Mouse (Mus musculus): ENCODE measurements at regions not wholly inside any gene's neighbourhood (a gene's known extent, or its start where the extent isn't known, plus 50 kb on each side); places are given as distances from the start of the nearest gene placed in this dataset.

- in situ Hi-C loops (cut with MboI; ENCODE audit: low pct_unique_long_range_greater_than_20kb in 1 of 2, low sequenced_read_pairs in 2 of 2, unreplicated experiment in 1 of 2) = no loop called here
Observed at GRCm38 (mm10) chr11:117538732-117539131, 54.6 kb downstream of the Gm11733 start.

DNA sequence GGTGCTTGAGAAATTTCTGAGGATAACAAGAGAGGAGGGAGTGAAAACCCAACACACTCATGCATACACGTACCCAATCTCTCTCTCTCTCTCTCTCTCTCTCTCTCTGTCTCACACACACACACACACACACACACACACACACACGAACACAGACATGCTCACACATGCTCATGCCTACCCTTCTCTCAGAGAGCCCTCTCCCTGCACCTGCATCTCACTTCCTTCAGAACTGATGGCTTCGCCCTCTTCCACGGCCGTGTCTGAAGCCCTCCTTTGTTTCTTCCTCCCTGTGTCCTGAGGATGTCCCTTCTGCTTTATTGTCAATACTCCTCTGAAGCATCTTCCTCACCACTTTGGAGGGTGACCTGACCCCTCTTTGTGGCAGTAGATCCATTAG, 56.4 kb downstream of the Gm11733 start:
- in situ Hi-C loops (cut with MboI; ENCODE audit: low pct_unique_long_range_greater_than_20kb in 1 of 2, low sequenced_read_pairs in 2 of 2, unreplicated experiment in 1 of 2) = no loop called here

GRCm38 (mm10) chr11:117541205-117541884, 57.2 kb downstream of the Gm11733 start:
- in situ Hi-C loops (cut with MboI; ENCODE audit: low pct_unique_long_range_greater_than_20kb in 1 of 2, low sequenced_read_pairs in 2 of 2, unreplicated experiment in 1 of 2) = no loop called here

- in situ Hi-C loops (cut with MboI; ENCODE audit: low pct_unique_long_range_greater_than_20kb in 1 of 2, low sequenced_read_pairs in 2 of 2, unreplicated experiment in 1 of 2) = no loop called here
Observed at GRCm38 (mm10) chr11:117543191-117543590, 59.0 kb downstream of the Gm11733 start.

GRCm38 (mm10) chr11:117544507-117544906, 60.3 kb downstream of the Gm11733 start:
- in situ Hi-C loops (cut with MboI; ENCODE audit: low pct_unique_long_range_greater_than_20kb in 1 of 2, low sequenced_read_pairs in 2 of 2, unreplicated experiment in 1 of 2) = no loop called here

- in situ Hi-C loops (cut with MboI; ENCODE audit: low pct_unique_long_range_greater_than_20kb in 1 of 2, low sequenced_read_pairs in 2 of 2, unreplicated experiment in 1 of 2) = no loop called here
Observed at GRCm38 (mm10) chr11:117544926-117545325, 60.8 kb downstream of the Gm11733 start.

- in situ Hi-C loops (cut with MboI; ENCODE audit: low pct_unique_long_range_greater_than_20kb in 1 of 2, low sequenced_read_pairs in 2 of 2, unreplicated experiment in 1 of 2) = no loop called here
Observed at GRCm38 (mm10) chr11:117551926-117552325, 67.8 kb downstream of the Gm11733 start.

DNA sequence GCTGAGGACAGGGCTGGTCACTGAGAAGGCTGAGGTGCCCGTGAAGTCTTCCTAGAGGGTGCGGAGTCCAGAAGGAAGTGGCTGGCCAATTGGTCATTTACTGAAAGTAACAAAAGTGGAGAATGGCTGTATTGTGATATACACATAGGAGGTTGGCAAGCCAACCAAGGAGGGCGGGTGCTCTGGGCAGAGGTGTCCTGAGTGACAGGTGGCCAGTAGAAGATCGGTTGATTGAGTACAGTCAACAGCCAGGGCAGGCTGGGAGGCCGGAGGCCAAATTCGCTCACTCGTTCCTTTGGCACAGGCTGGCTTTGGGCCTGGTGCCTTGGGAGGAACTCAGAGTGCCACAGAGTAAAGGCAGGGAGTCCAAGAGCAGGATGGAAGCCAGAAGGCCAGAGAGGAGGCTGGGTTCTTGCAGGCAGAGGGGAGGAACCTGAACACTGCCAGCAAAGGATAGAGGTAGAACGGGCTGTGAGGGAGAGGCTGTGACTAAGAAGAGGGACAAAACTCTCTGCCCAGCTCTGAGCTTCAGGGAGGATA, 68.3 kb downstream of the Gm11733 start:
- in situ Hi-C loops (cut with MboI; ENCODE audit: low pct_unique_long_range_greater_than_20kb in 1 of 2, low sequenced_read_pairs in 2 of 2, unreplicated experiment in 1 of 2) = no loop called here

GRCm38 (mm10) chr11:117554111-117554510, 69.9 kb downstream of the Gm11733 start:
- in situ Hi-C loops (cut with MboI; ENCODE audit: low pct_unique_long_range_greater_than_20kb in 1 of 2, low sequenced_read_pairs in 2 of 2, unreplicated experiment in 1 of 2) = no loop called here

- in situ Hi-C loops (cut with MboI; ENCODE audit: low pct_unique_long_range_greater_than_20kb in 1 of 2, low sequenced_read_pairs in 2 of 2, unreplicated experiment in 1 of 2) = no loop called here
Observed at GRCm38 (mm10) chr11:117557474-117558381, 73.6 kb downstream of the Gm11733 start.

- in situ Hi-C loops (cut with MboI; ENCODE audit: low pct_unique_long_range_greater_than_20kb in 1 of 2, low sequenced_read_pairs in 2 of 2, unreplicated experiment in 1 of 2) = no loop called here
Observed at GRCm38 (mm10) chr11:117559839-117560238, 75.7 kb downstream of the Gm11733 start.

DNA sequence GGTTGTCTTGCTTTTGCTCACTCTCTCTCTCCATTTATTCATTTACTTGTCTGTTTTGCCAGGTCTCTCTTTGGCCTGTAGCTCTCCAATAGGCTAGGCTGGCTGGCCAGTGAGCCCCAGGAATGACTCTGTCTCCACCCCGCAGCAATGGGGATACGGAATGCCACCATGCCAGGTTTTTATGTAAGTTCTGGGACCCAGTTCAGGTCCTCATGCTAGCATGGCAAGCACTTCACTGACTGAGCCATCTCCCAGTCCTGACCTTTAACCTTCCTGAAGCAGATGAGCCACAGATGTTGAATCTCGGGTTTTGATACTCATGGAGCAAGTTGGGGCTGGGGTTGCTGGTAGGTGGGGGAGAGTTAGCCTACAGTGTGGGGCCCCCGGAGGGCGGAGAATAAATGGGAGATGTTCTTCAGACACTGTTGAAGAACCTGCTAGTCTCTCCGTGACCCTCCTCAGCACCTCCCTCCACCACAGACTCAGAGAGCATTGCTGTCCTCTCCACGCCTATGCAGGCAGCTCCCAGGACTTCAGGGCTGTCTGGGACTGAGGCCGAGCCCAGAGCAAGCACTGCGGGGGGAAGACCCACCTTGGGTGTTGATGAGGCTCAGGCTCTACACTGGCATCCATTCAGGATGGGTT, 83.9 kb downstream of the Gm11733 start:
- in situ Hi-C loops (cut with MboI; ENCODE audit: low pct_unique_long_range_greater_than_20kb in 1 of 2, low sequenced_read_pairs in 2 of 2, unreplicated experiment in 1 of 2) = no loop called here

- in situ Hi-C loops (cut with MboI; ENCODE audit: low pct_unique_long_range_greater_than_20kb in 1 of 2, low sequenced_read_pairs in 2 of 2, unreplicated experiment in 1 of 2) = no loop called here
Observed at GRCm38 (mm10) chr11:117568606-117568991, 84.4 kb downstream of the Gm11733 start.

DNA sequence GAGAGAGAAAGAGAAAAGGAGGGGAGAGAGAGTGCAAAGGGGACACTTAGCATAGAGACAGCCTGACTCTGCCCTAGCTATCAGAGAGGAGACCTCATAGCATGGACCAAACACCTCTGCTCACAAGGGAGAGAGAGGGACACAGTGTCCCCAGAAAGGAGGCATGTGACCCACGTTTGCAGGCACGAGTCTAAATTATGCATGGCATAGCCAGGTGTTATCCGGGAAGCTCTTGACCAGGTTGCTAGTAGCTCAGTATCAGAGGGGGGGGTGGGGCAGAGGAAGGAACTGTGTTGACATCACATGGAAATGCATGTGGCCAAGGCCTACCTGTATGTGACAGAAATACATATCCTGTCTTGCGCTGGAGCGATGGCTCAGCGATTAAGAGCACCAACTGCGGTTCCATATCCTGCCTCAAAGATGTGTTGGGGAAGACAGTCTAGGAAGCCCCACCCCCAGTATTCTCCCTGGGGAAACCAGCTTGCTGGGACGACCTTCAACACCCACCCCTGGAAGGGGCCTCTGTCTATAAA, 84.5 kb upstream of the Tnrc6c start:
- in situ Hi-C loops (cut with MboI; ENCODE audit: low pct_unique_long_range_greater_than_20kb in 1 of 2, low sequenced_read_pairs in 2 of 2, unreplicated experiment in 1 of 2) = no loop called here

GRCm38 (mm10) chr11:117571858-117572257, 82.2 kb upstream of the Tnrc6c start:
- in situ Hi-C loops (cut with MboI; ENCODE audit: low pct_unique_long_range_greater_than_20kb in 1 of 2, low sequenced_read_pairs in 2 of 2, unreplicated experiment in 1 of 2) = no loop called here

GRCm38 (mm10) chr11:117574721-117575120, 79.4 kb upstream of the Tnrc6c start:
- in situ Hi-C loops (cut with MboI; ENCODE audit: low pct_unique_long_range_greater_than_20kb in 1 of 2, low sequenced_read_pairs in 2 of 2, unreplicated experiment in 1 of 2) = no loop called here

- in situ Hi-C loops (cut with MboI; ENCODE audit: low pct_unique_long_range_greater_than_20kb in 1 of 2, low sequenced_read_pairs in 2 of 2, unreplicated experiment in 1 of 2) = no loop called here
Observed at GRCm38 (mm10) chr11:117579121-117579520, 75.0 kb upstream of the Tnrc6c start.

DNA sequence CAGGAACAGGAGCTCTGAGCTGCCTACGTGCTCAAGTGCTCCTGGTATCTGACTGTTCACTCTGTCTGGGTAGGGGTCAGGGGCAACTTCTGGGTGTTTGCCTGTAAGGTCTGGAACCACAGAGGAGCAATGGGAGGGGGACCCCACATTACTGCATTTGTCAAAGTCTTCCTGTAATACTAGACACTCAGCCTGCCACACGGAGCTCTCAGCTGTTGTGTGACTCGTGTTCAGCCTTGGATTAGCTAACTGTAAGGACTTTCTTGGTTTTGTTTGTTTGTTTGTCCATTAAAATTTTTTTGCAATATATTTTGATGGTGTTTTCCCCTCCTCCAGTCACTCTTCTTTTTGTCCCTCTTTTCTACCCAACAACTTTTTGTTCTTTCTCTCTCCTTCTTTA, 74.4 kb upstream of the Tnrc6c start:
- in situ Hi-C loops (cut with MboI; ENCODE audit: low pct_unique_long_range_greater_than_20kb in 1 of 2, low sequenced_read_pairs in 2 of 2, unreplicated experiment in 1 of 2) = no loop called here

GRCm38 (mm10) chr11:117583478-117583877, 70.6 kb upstream of the Tnrc6c start:
- in situ Hi-C loops (cut with MboI; ENCODE audit: low pct_unique_long_range_greater_than_20kb in 1 of 2, low sequenced_read_pairs in 2 of 2, unreplicated experiment in 1 of 2) = no loop called here
